Mouse (Mus musculus) heart, postnatal 0 days (tissue): Measurements from ENCODE around the gene Pou3f3. TPM values are rescaled to one million over a fixed set of nuclear protein-coding genes. Genes with fewer than 3 reads are reported as not detected.

Experiments used
- ATAC-seq: fragments of 200-750 bp; cut with Nextera tagmentation; 2 replicates; pipeline ENCODE4 v1.8.0; 2017; ENCODE audit warnings: low read depth, moderate number of reproducible peaks, moderate library complexity; ENCODE audit not compliant: insufficient read depth
- DNase-seq: peaks from one replicate; pipeline ENCODE4 v3.0.0-alpha.2; 2016; ENCODE audit warnings: low spot score
- H3K27ac ChIP-seq: fragments of 300-500 bp; sonication (generic); 2 replicates; pipeline ENCODE4 v1.5.1; 2014; ENCODE audit warnings: low read depth, mild to moderate bottlenecking
- H3K27me3 ChIP-seq: fragments of 300-500 bp; sonication (generic); 2 replicates; pipeline ENCODE4 v1.6.1; 2014; ENCODE audit warnings: low read length, mixed read lengths; ENCODE audit not compliant: control insufficient read depth, insufficient read depth
- H3K36me3 ChIP-seq: fragments of 300-500 bp; sonication (generic); replicated peaks from 2 replicates; pipeline ENCODE4 v1.6.1; 2014; ENCODE audit warnings: low read length, mixed read lengths; ENCODE audit not compliant: control insufficient read depth, insufficient read depth
- H3K4me1 ChIP-seq: fragments of 300-500 bp; sonication (generic); 2 replicates; pipeline ENCODE4 v1.6.1; 2014; ENCODE audit warnings: antibody characterized with exemption; ENCODE audit not compliant: control insufficient read depth, insufficient read depth
- H3K4me2 ChIP-seq: fragments of 300-500 bp; sonication (generic); 2 replicates; pipeline ENCODE4 v1.6.1; 2014; ENCODE audit warnings: low read depth, mild to moderate bottlenecking, low read length, moderate library complexity
- H3K4me3 ChIP-seq: fragments of 300-500 bp; sonication (generic); 2 replicates; pipeline ENCODE4 v1.5.1; 2014; ENCODE audit warnings: low read depth, low read length
- H3K9ac ChIP-seq: fragments of 300-500 bp; sonication (generic); replicated peaks from 2 replicates; pipeline ENCODE4 v1.6.1; 2014; ENCODE audit warnings: low read depth, low read length, mixed read lengths
- H3K9me3 ChIP-seq: fragments of 300-500 bp; sonication (generic); replicated peaks from 2 replicates; pipeline ENCODE4 v1.6.1; 2016; ENCODE audit warnings: low read length; ENCODE audit not compliant: control insufficient read depth
- CTCF ChIP-seq: IDR thresholded peaks from 2 replicates; pipeline ENCODE4 v1.5.1; 2016; ENCODE audit warnings: antibody characterized with exemption, control low read depth, low read depth
- EP300 ChIP-seq: IDR thresholded peaks from 2 replicates; pipeline ENCODE4 v1.6.1; 2016; ENCODE audit warnings: antibody characterized with exemption, low read depth
- WGBS: fragments of 180-500 bp; shearing (Covaris S2); extraction: QIAGEN DNeasy Blood & Tissue Kit; methylation state at CpG from one replicate; pipeline ENCODE4 v1.1.7; 2014; 5-methylcytosine and 5-hydroxymethylcytosine counted together
- polyA plus RNA-seq: library from polyadenylated mRNA; unstranded; fragments of >200 nt; fragmentation: Nextera tagmentation; extraction: Ambion mirVana; gene quantifications from 2 replicates; pipeline ENCODE4 v1.2.1, GENCODE M21; 2015
- total RNA-seq: library from RNA; depleted of rRNA; stranded (reverse); fragments of >200 nt; gene quantifications from 2 replicates; pipeline ENCODE4 v1.2.3, GENCODE M21; 2014; ENCODE audit warnings: low replicate concordance

Pou3f3 gene
- total and polyA plus RNA-seq, 2 experiments from 2014 or later: not detected

GRCm38 (mm10) chr1:42700171-42700570 is 4.6 kb downstream of the Pou3f3 start:
- Histone ChIP-seq H3K9ac (no peak overlapping the region), H3K4me1 (peaks cover 17% of the 10 kb centered on the region), H3K4me2 (no peak overlapping the region), H3K4me3 (no peak overlapping the region), H3K27ac (no peak overlapping the region), H3K36me3 (no peaks in the 10 kb centered on the region), H3K9me3 (no peaks in the 10 kb centered on the region), H3K27me3 (peaks cover 92% of the 10 kb centered on the region)
- ATAC-seq (no peak), DNase-seq (no peak)
- whole genome bisulfite sequencing: 19% methylated on average over 3 of the region's 3 CpGs
- TF ChIP-seq CTCF (no peak), EP300 (no peak)

DNA sequence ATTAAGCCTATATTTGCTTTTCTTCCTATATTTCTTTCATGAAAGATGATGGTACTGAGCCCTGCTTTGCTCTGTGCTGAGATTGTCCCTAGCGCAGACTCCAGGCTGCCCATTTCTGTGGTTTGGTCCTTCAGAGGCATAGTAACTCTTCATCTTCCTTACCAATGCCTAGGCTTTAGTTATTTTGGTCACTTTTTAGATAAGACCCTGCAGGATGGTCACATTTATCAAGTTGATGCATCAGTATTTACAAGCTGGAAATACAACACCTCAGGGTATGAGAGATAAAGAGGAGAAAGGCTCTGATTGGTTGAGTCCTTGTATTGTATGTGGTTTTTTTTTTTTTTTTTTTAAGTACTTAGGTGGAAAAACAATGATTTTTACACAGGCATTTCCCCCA is 5.2 kb downstream of the Pou3f3 start:
- Histone ChIP-seq H3K9ac (no peak overlapping the region), H3K4me2 (no peak overlapping the region), H3K4me1 (peaks cover 13% of the 10 kb centered on the region), H3K27me3 (peaks cover 92% of the 10 kb centered on the region), H3K9me3 (no peaks in the 10 kb centered on the region), H3K27ac (no peak overlapping the region), H3K36me3 (no peaks in the 10 kb centered on the region), H3K4me3 (no peak overlapping the region)
- no peak for DNase-seq
- WGBS: 26% methylated on average over 1 of the region's 1 CpGs
- no peak for ATAC-seq
- TF ChIP-seq CTCF (no peak), EP300 (no peak)

DNA sequence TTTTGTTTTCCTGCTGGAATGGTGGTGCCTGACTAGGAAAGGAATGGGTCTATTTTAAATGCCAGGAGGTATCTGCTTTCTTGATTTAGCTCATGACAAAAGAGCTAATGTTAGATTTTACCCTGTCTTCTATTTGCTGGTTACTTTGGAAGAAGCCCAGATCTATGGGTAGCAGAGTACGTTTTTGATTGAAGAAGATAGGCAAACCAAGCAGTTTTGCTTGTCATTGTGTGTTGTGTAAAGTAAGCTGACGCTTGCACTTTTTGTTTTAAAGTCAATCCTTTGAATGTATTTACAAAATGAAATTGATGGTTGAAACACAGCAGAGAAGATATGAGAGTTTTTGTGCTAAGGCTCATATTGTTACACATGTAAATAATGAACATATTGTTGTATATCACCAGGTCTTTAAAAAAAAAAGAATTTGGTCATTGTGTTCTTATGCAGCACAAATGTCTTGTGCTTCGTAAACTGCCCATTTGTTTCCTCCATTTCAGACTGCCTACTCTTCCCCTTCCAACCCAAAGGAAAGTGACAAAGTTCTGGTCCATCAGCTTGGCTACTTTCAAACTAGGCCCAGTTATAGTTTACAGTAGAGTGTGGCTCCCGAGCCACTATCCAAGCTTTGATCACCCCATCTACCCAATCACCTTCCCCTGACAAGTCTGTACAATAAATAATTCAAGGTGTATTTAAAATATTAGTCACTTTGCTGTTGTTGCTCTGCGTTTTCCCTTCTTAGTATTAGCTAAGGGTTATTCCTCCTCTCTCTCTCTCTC is 6.5 kb downstream of the Pou3f3 start:
- WGBS: 17% methylated on average over 5 of the region's 5 CpGs
- H3K36me3 ChIP-seq: no peaks in the 10 kb centered on the region
- ATAC-seq (no peak), DNase-seq (no peak)
- H3K9me3 ChIP-seq: no peaks in the 10 kb centered on the region
- no peak overlapping the region for H3K4me3 ChIP-seq
- TF ChIP-seq EP300 (no peak), CTCF (no peak)
- no peak overlapping the region for H3K27ac ChIP-seq
- no peak overlapping the region for H3K9ac ChIP-seq
- peaks cover 94% of the 10 kb centered on the region for H3K27me3 ChIP-seq
- no peak overlapping the region for H3K4me2 ChIP-seq
- H3K4me1 ChIP-seq: peaks cover 7% of the 10 kb centered on the region

DNA sequence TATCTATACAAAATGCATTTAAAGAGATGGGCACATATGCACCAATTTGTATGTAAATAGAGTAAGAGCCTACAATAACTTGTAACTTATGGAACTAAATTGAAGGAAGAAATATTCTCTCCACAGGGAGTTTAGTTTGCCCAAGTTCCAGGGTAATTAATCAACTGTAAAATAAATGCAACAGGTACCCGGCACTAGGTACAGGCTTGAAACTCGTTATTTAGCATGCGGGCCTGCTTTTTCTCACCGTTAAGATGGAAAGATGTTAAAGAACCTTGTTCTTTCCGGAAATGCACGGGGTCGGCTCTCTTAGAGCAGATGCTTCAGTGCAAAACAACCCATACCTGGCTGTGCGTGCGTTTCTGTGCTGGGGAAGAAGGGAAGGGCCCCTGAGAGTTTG is 7.4 kb downstream of the Pou3f3 start:
- DNase-seq: no peak
- H3K9ac ChIP-seq: no peak overlapping the region
- no peak for TF ChIP-seq CTCF
- TF ChIP-seq EP300: no peak
- 3% methylated on average over 9 of the region's 9 CpGs for WGBS
- H3K4me3 ChIP-seq: no peak overlapping the region
- no peaks in the 10 kb centered on the region for H3K9me3 ChIP-seq
- no peak overlapping the region for H3K4me2 ChIP-seq
- ATAC-seq: no peak
- peaks cover 95% of the 10 kb centered on the region for H3K27me3 ChIP-seq
- no peak overlapping the region for H3K27ac ChIP-seq
- no peaks in the 10 kb centered on the region for H3K4me1 ChIP-seq
- no peaks in the 10 kb centered on the region for H3K36me3 ChIP-seq

DNA sequence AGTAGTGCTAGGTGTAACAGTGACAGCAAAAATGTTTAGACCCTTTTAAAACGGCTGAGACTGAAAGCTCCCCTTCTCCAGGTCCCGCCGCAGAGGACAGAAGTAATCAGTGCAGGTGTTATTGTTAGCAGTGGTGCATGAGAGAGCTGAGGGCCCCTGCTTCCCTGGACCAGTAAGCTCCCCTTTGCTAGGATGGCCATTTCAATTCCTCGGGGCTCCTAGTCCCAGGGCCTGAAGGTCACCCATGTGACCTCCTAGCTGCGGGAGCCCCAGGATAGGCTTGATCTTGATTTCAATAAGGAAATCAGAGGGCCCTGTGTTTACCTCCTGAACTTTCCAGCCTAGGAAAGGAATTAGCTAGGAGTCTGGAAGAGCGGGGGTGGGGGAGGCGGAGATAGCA is 7.9 kb downstream of the Pou3f3 start:
- no peaks in the 10 kb centered on the region for H3K9me3 ChIP-seq
- H3K27ac ChIP-seq: no peak overlapping the region
- ATAC-seq (no peak), DNase-seq (no peak)
- H3K4me2 ChIP-seq: no peak overlapping the region
- H3K9ac ChIP-seq: no peak overlapping the region
- 3% methylated on average over 7 of the region's 7 CpGs for WGBS
- no peak for TF ChIP-seq CTCF
- TF ChIP-seq EP300: no peak
- peaks cover 95% of the 10 kb centered on the region for H3K27me3 ChIP-seq
- no peaks in the 10 kb centered on the region for H3K4me1 ChIP-seq
- no peak overlapping the region for H3K4me3 ChIP-seq
- no peaks in the 10 kb centered on the region for H3K36me3 ChIP-seq
